Mouse (Mus musculus) stomach, postnatal 0 days (tissue): ENCODE data around the gene Tmem108.

Experiments
- CTCF ChIP-seq: IDR thresholded peaks from 2 replicates; pipeline ENCODE4 v1.5.1; 2016; ENCODE audit warnings: antibody characterized with exemption, low read depth, mild to moderate bottlenecking, moderate library complexity
- EP300 ChIP-seq: optimal IDR thresholded peaks from 2 replicates; pipeline ENCODE3; 2016; ENCODE audit warnings: antibody characterized with exemption

- TF ChIP-seq CTCF (no peak), EP300 (no peak)
Measured at GRCm38 (mm10) chr9:103606056-103606455, 155.6 kb downstream of the Tmem108 start.
